Mouse (Mus musculus) ES-E14 (cell line): ENCODE results near the gene Jak2. TPM values are rescaled to one million over a fixed set of nuclear protein-coding genes. Genes with fewer than 3 reads are reported as not detected.

Experiments
- DNase-seq: peaks from one replicate; pipeline ENCODE4 v3.0.0-alpha.2; 2013; ENCODE audit warnings: low read depth, low spot score
- H3K27ac ChIP-seq: 2 replicates; pipeline ENCODE4 v1.5.1; 2012; ENCODE audit warnings: low read depth, mild to moderate bottlenecking, low read length, moderate library complexity, mixed read lengths; ENCODE audit not compliant: poor library complexity, insufficient read depth, severe bottlenecking
- H3K36me3 ChIP-seq: 2 replicates; pipeline ENCODE4 v1.6.1; 2012; ENCODE audit warnings: mild to moderate bottlenecking, low read length, moderate library complexity, mixed read lengths; ENCODE audit not compliant: control insufficient read depth, poor library complexity, insufficient read depth, severe bottlenecking
- H3K4me1 ChIP-seq, 2 experiments: fragments of 150-350 bp in 1 of 2; sonication (generic) in 1 of 2; 2 replicates each; pipeline ENCODE4 v1.6.1; 2012; ENCODE audit warnings: low read length in 2 of 2, mild to moderate bottlenecking in 1 of 2, mixed read lengths in 1 of 2; ENCODE audit not compliant: control insufficient read depth in 2 of 2, insufficient read depth in 2 of 2, poor library complexity in 1 of 2
- H3K4me3 ChIP-seq, 2 experiments: fragments of 150-350 bp in 1 of 2; sonication (generic) in 1 of 2; 2 replicates each; pipeline ENCODE4 v1.5.1; 2012; ENCODE audit warnings: low read length in 2 of 2, low read depth in 1 of 2, mild to moderate bottlenecking in 1 of 2, mixed read lengths in 1 of 2; ENCODE audit not compliant: insufficient read depth in 1 of 2, poor library complexity in 1 of 2, severe bottlenecking in 1 of 2
- H3K9ac ChIP-seq: 2 replicates; pipeline ENCODE4 v1.6.1; 2012; ENCODE audit warnings: low read depth, mild to moderate bottlenecking, low read length, mixed read lengths; ENCODE audit not compliant: poor library complexity, insufficient read depth, severe bottlenecking
- H3K9me3 ChIP-seq: fragments of 150-350 bp; sonication (generic); 2 replicates; pipeline ENCODE4 v1.6.1; 2012; ENCODE audit warnings: low read depth, mild to moderate bottlenecking, low read length; ENCODE audit not compliant: control insufficient read depth, insufficient read depth
- CHD2 ChIP-seq: IDR thresholded peaks from 2 replicates; pipeline ENCODE4 v1.6.1; 2014; ENCODE audit warnings: mild to moderate bottlenecking, low read depth, low read length, inconsistent platforms
- HCFC1 ChIP-seq: IDR thresholded peaks from 2 replicates; pipeline ENCODE4 v1.6.1; 2012; ENCODE audit warnings: low read length, inconsistent platforms, borderline replicate concordance; ENCODE audit not compliant: insufficient read depth
- MAFK ChIP-seq: IDR thresholded peaks from 2 replicates; pipeline ENCODE4 v1.6.1; 2014; ENCODE audit warnings: mild to moderate bottlenecking, low read depth, low read length, inconsistent platforms; ENCODE audit not compliant: insufficient read depth
- ZC3H11A ChIP-seq: IDR thresholded peaks from 2 replicates; pipeline ENCODE4 v1.6.1; 2012; ENCODE audit warnings: low read depth, mild to moderate bottlenecking, inconsistent platforms, low read length, borderline replicate concordance
- ZNF384 ChIP-seq: IDR thresholded peaks from 2 replicates; pipeline ENCODE4 v1.6.1; 2012; ENCODE audit warnings: low read depth, low read length, inconsistent platforms
- in situ Hi-C, 2 experiments: fragments of 600-800 bp; cut with MboI; formaldehyde crosslinking; loops; one replicate each; pipeline ENCODE4 v1.15.1; 2025; ENCODE audit warnings: low sequenced_read_pairs in 2 of 2, inconsistent platforms in 1 of 2; ENCODE audit not compliant: unreplicated experiment in 2 of 2
- total RNA-seq: library from RNA; depleted of rRNA; stranded (reverse); fragments of 300-350 nt; gene quantifications from 2 replicates; pipeline ENCODE4 v1.2.3, GENCODE M21; 2012

Gene Jak2
- total RNA-seq, 1 experiment = 12.2 TPM

GRCm38 (mm10) chr19:29209898-29210297 lies 41.7 kb upstream of the Jak2 start:
- DNase-seq = no peak
- no peaks in the 10 kb centered on the region for H3K9me3 ChIP-seq
- no peak overlapping the region for H3K27ac ChIP-seq
- no peaks in the 10 kb centered on the region for H3K4me1 ChIP-seq
- in situ Hi-C loops = no loop called here
- H3K9ac ChIP-seq = no peak overlapping the region
- H3K4me3 ChIP-seq = no peak overlapping the region
- no peaks in the 10 kb centered on the region for H3K36me3 ChIP-seq
- no peak for TF ChIP-seq ZNF384
- TF ChIP-seq CHD2 = no peak
- TF ChIP-seq ZC3H11A = no peak
- no peak for TF ChIP-seq MAFK
- no peak for TF ChIP-seq HCFC1

GRCm38 (mm10) chr19:29210319-29210718 lies 41.3 kb upstream of the Jak2 start:
- Histone ChIP-seq H3K9ac (no peak overlapping the region), H3K4me1 (no peaks in the 10 kb centered on the region), H3K4me3 (no peak overlapping the region), H3K27ac (no peak overlapping the region), H3K36me3 (no peaks in the 10 kb centered on the region), H3K9me3 (no peaks in the 10 kb centered on the region)
- TF ChIP-seq ZC3H11A (peak; percentile 33; the same call in 1 of the 2 replicates), ZNF384 (no peak)
- in situ Hi-C loops = no loop called here
- DNase-seq = no peak

- TF ChIP-seq ZNF384 (no peak), ZC3H11A (no peak)
- DNase-seq = no peak
- Histone ChIP-seq H3K9me3 (no peaks in the 10 kb centered on the region), H3K4me1 (no peaks in the 10 kb centered on the region), H3K27ac (no peak overlapping the region), H3K4me3 (no peak overlapping the region), H3K9ac (no peak overlapping the region), H3K36me3 (no peaks in the 10 kb centered on the region)
- in situ Hi-C loops = no loop called here
These were observed 35.7 kb upstream of the Jak2 start for GRCm38 (mm10) chr19:29215811-29216509.

GRCm38 (mm10) chr19:29221867-29222266 lies 29.8 kb upstream of the Jak2 start:
- TF ChIP-seq ZC3H11A (no peak), MAFK (no peak), HCFC1 (no peak), CHD2 (no peak), ZNF384 (no peak)
- H3K36me3 ChIP-seq = no peaks in the 10 kb centered on the region
- DNase-seq = no peak
- no peaks in the 10 kb centered on the region for H3K9me3 ChIP-seq
- no peak overlapping the region for H3K9ac ChIP-seq
- no peaks in the 10 kb centered on the region for H3K4me1 ChIP-seq
- H3K27ac ChIP-seq = no peak overlapping the region
- in situ Hi-C loops = no loop called here
- H3K4me3 ChIP-seq = no peak overlapping the region

- Histone ChIP-seq H3K27ac (no peak overlapping the region), H3K9ac (no peak overlapping the region), H3K9me3 (no peaks in the 10 kb centered on the region), H3K4me3 (no peak overlapping the region), H3K4me1 (peaks cover 2 to 3% of the 10 kb centered on the region in 2 experiments; a peak in 1 of 4 replicates), H3K36me3 (no peaks in the 10 kb centered on the region)
- DNase-seq = no peak
- TF ChIP-seq HCFC1 (no peak), ZNF384 (no peak), CHD2 (no peak), ZC3H11A (no peak), MAFK (no peak)
- in situ Hi-C loops = no loop called here
These were observed 26.7 kb upstream of the Jak2 start for GRCm38 (mm10) chr19:29224968-29225367.
